Mouse (Mus musculus): ENCODE results near the gene Lgals1. TPM values are rescaled to one million over a fixed set of nuclear protein-coding genes. Genes with fewer than 3 reads are reported as not detected.
"Not testable (repeated sequence)": the region's sequence is repeated elsewhere in the genome, so short reads cannot be mapped to it uniquely, and the experiment has no call there.

Lgals1 gene
- polyA plus RNA-seq (2015; fragmentation: Nextera tagmentation; extraction: Ambion mirVana), result 996 and 1,059 TPM in 2 replicates

DNA sequence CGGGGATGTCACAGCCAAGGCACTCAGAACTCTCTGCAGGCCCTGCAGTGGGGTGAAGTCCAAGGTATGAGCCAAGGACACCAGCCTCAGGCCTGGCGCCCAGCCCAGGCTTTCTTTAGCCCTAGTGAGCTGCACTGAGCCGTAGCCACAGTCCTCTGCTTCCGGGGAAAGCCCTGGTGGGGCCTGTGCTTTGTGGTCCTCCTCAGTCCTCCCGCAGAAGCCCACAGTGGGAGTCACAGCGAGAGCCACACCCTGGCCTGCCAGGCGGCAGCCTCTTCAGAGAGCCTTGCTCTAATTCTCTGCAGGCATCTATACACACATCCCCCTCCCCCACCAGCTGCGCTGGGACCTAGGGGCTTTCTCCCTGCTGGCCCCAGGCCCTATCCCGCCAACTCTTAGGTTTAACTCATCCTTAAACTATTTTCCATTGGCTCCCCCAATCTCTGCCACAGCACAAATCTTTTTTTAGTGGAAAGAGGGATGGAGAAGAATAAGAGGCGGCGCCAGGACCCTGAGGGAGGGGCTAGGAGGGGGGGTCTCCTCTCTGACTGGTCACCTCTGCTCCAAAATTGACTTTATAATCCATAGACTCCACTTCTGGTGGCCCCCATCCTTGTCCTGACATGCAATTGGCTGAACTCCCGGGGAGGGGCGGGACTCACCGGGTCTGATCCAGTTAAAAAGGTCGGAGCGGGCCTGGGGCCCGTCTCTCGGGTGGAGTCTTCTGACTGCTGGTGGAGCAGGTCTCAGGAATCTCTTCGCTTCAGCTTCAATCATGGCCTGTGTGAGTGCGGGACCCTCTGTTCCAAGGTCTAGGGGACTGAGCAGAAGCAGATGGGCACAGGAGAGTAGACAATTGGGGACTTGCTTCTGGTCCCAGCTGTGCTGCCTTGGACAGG, at the start of gene Lgals1:
Gene Lgals1 (plus strand): TSS at position 705 of the 899 bp plus-strand sequence.
- peak within 1 kb of the TSS; percentile 78 for H3K4me2 ChIP-seq (replicated peaks)
- H3K9ac ChIP-seq, result peak within 1 kb of the TSS; percentile 49
- peak; percentile 81 for ATAC-seq
- H3K4me3 ChIP-seq (replicated peaks), result peak within 1 kb of the TSS; percentile 45
- H3K27ac ChIP-seq, result peak within 1 kb of the TSS; percentile 95
- 0 out of 2 replicates have a peak, but pooled peaks cover 3% of the 10 kb centered on the region for H3K36me3 ChIP-seq
- no peaks in the 10 kb centered on the region for H3K27me3 ChIP-seq (replicated peaks)
- H3K4me1 ChIP-seq (replicated peaks), result peaks cover 37% of the 10 kb centered on the region
- no peaks in the 10 kb centered on the region for H3K9me3 ChIP-seq
- WGBS, result 5% methylated on average over 20 of the region's 20 CpGs

GRCm38 (mm10) chr15:78876991-78877809, 49.3 kb upstream of the Lgals1 start, which contains the start of gene Gga1:
Gene Gga1 (plus strand): TSS chr15:78877190.
- peaks cover 11% of the 10 kb centered on the region for H3K36me3 ChIP-seq
- H3K9me3 ChIP-seq, result no peaks in the 10 kb centered on the region
- peak; percentile 92 for ATAC-seq
- peak within 1 kb of the TSS; percentile 74 for H3K4me3 ChIP-seq (replicated peaks)
- H3K4me1 ChIP-seq (replicated peaks), result peaks cover 29% of the 10 kb centered on the region
- H3K9ac ChIP-seq, result peak within 1 kb of the TSS; percentile 79
- no peaks in the 10 kb centered on the region for H3K27me3 ChIP-seq (replicated peaks)
- H3K4me2 ChIP-seq (replicated peaks), result peak within 1 kb of the TSS; percentile 67
- peak within 1 kb of the TSS; percentile 100 for H3K27ac ChIP-seq
- under 1% methylated on average over 83 of the region's 95 CpGs for WGBS

- H3K4me1 ChIP-seq (replicated peaks), result peaks cover 27% of the 10 kb centered on the region
Measured at GRCm38 (mm10) chr15:78877810-78878390, 48.6 kb upstream of the Lgals1 start.

GRCm38 (mm10) chr15:78878792-78879516, 47.6 kb upstream of the Lgals1 start:
- 0 out of 2 replicates have a peak overlapping the region, but pooled peaks have one; percentile 36 for H3K27ac ChIP-seq
- peak overlapping the region; percentile 15 for H3K4me2 ChIP-seq (replicated peaks)
- not testable (repeated sequence) for H3K4me3 ChIP-seq (replicated peaks); H3K27me3 ChIP-seq (replicated peaks); ATAC-seq; H3K9ac ChIP-seq; H3K9me3 ChIP-seq
- H3K36me3 ChIP-seq, result peaks cover 14% of the 10 kb centered on the region
- 27% methylated on average over 7 of the region's 7 CpGs for WGBS
- H3K4me1 ChIP-seq (replicated peaks), result peaks cover 27% of the 10 kb centered on the region

More at GRCm38 (mm10) chr15:78877810-78878390, 48.6 kb upstream of the Lgals1 start:
- H3K4me2 ChIP-seq (replicated peaks), result peak overlapping the region; percentile 67
- H3K36me3 ChIP-seq, result peaks cover 11% of the 10 kb centered on the region
- peak overlapping the region; percentile 79 for H3K9ac ChIP-seq
- 3% methylated on average over 17 of the region's 17 CpGs for WGBS
- ATAC-seq, result peak; percentile 0; the same call in 1 of the 2 replicates
- H3K27me3 ChIP-seq (replicated peaks), result no peaks in the 10 kb centered on the region
- H3K27ac ChIP-seq, result peak overlapping the region; percentile 100
- H3K4me3 ChIP-seq (replicated peaks), result peak overlapping the region; percentile 74
- H3K9me3 ChIP-seq, result no peaks in the 10 kb centered on the region

GRCm38 (mm10) chr15:78880432-78880831, 46.1 kb upstream of the Lgals1 start:
- H3K4me3 ChIP-seq (replicated peaks), result no peak overlapping the region
- peaks cover 23% of the 10 kb centered on the region for H3K4me1 ChIP-seq (replicated peaks)
- no peak overlapping the region for H3K27ac ChIP-seq
- no peaks in the 10 kb centered on the region for H3K27me3 ChIP-seq (replicated peaks)
- H3K9ac ChIP-seq, result no peak overlapping the region
- ATAC-seq, result no peak
- H3K36me3 ChIP-seq, result peaks cover 25% of the 10 kb centered on the region
- WGBS, result 92% methylated on average over 8 of the region's 8 CpGs
- H3K4me2 ChIP-seq (replicated peaks), result no peak overlapping the region
- H3K9me3 ChIP-seq, result no peaks in the 10 kb centered on the region

GRCm38 (mm10) chr15:78881828-78882227, 44.7 kb upstream of the Lgals1 start:
- Histone ChIP-seq H3K4me1 (replicated peaks) (peaks cover 13% of the 10 kb centered on the region), H3K27ac (no peak overlapping the region), H3K36me3 (peaks cover 33% of the 10 kb centered on the region), H3K27me3 (replicated peaks) (no peaks in the 10 kb centered on the region), H3K9ac (no peak overlapping the region), H3K4me3 (replicated peaks) (no peak overlapping the region), H3K9me3 (no peaks in the 10 kb centered on the region), H3K4me2 (replicated peaks) (no peak overlapping the region)
- 81% methylated on average over 3 of the region's 3 CpGs for whole genome bisulfite sequencing
- ATAC-seq, result no peak

- Histone ChIP-seq H3K4me1 (replicated peaks) (peaks cover 33% of the 10 kb centered on the region), H3K9me3 (no peaks in the 10 kb centered on the region), H3K36me3 (peaks cover 39% of the 10 kb centered on the region), H3K9ac (no peak overlapping the region), H3K27ac (no peak overlapping the region), H3K4me2 (replicated peaks) (no peak overlapping the region), H3K27me3 (replicated peaks) (no peaks in the 10 kb centered on the region), H3K4me3 (replicated peaks) (no peak overlapping the region)
- 23% methylated on average over 13 of the region's 13 CpGs for WGBS
- peak; percentile 44; the same call in 1 of the 2 replicates for ATAC-seq
Measured at GRCm38 (mm10) chr15:78889401-78889853, 37.1 kb upstream of the Lgals1 start.

GRCm38 (mm10) chr15:78892440-78892839, 34.1 kb upstream of the Lgals1 start:
- Histone ChIP-seq H3K9ac (no peak overlapping the region), H3K36me3 (peaks cover 22% of the 10 kb centered on the region), H3K4me2 (replicated peaks) (no peak overlapping the region), H3K27me3 (replicated peaks) (no peaks in the 10 kb centered on the region), H3K27ac (no peak overlapping the region), H3K4me3 (replicated peaks) (no peak overlapping the region), H3K4me1 (replicated peaks) (peaks cover 57% of the 10 kb centered on the region), H3K9me3 (no peaks in the 10 kb centered on the region)
- no peak for ATAC-seq
- 25% methylated on average over 7 of the region's 7 CpGs for WGBS

- Histone ChIP-seq H3K9me3 (no peaks in the 10 kb centered on the region), H3K27ac (peak overlapping the region; percentile 57), H3K4me3 (replicated peaks) (no peak overlapping the region), H3K36me3 (peaks cover 15% of the 10 kb centered on the region; the same call in 1 of the 2 replicates), H3K4me2 (replicated peaks) (no peak overlapping the region), H3K27me3 (replicated peaks) (no peaks in the 10 kb centered on the region), H3K4me1 (replicated peaks) (peaks cover 62% of the 10 kb centered on the region), H3K9ac (no peak overlapping the region)
- ATAC-seq, result no peak
- WGBS, result 72% methylated on average over 13 of the region's 13 CpGs
Measured at GRCm38 (mm10) chr15:78894726-78895125, 31.8 kb upstream of the Lgals1 start.

- Histone ChIP-seq H3K9ac (no peak overlapping the region), H3K27ac (peak overlapping the region; percentile 48; the same call in 1 of the 2 replicates)
Measured at GRCm38 (mm10) chr15:78895741-78896140, 30.8 kb upstream of the Lgals1 start.

DNA sequence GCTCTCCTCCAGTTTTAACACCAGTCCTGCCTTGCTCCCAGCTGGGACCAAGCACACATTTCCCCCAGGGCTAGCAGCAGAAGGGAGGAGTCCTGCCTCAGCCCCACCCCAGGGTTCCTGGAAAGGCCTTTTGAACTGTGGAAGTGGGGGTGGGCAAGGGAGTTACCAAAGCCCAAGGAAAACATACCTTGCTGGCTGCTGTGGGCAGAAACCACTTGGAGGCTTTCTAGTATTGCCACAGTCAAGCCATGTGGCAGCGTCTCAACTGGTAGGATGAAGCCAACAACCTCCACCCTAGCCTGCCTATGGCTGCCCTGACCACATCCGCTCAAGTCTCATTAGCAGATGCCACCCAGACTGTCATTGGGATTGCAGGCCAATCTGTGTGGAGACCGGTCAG, 30.4 kb upstream of the Lgals1 start:
- H3K27ac ChIP-seq, result peak overlapping the region; percentile 48; the same call in 1 of the 2 replicates
- H3K9me3 ChIP-seq, result no peaks in the 10 kb centered on the region
- no peak overlapping the region for H3K9ac ChIP-seq
- no peak overlapping the region for H3K4me2 ChIP-seq (replicated peaks)
- 77% methylated on average over 3 of the region's 3 CpGs for WGBS
- no peak for ATAC-seq
- H3K27me3 ChIP-seq (replicated peaks), result no peaks in the 10 kb centered on the region
- H3K36me3 ChIP-seq, result peaks cover 15% of the 10 kb centered on the region; the same call in 1 of the 2 replicates
- H3K4me3 ChIP-seq (replicated peaks), result no peak overlapping the region
- peaks cover 67% of the 10 kb centered on the region for H3K4me1 ChIP-seq (replicated peaks)

More at GRCm38 (mm10) chr15:78895741-78896140, 30.8 kb upstream of the Lgals1 start:
- Histone ChIP-seq H3K9me3 (no peaks in the 10 kb centered on the region), H3K4me2 (replicated peaks) (no peak overlapping the region), H3K4me3 (replicated peaks) (no peak overlapping the region), H3K36me3 (peaks cover 15% of the 10 kb centered on the region; the same call in 1 of the 2 replicates), H3K27me3 (replicated peaks) (no peaks in the 10 kb centered on the region), H3K4me1 (replicated peaks) (peaks cover 63% of the 10 kb centered on the region)
- WGBS, result 77% methylated on average over 2 of the region's 2 CpGs
- ATAC-seq, result no peak

All from intestine, embryonic 15.5 days (tissue).